Mouse (Mus musculus) left cerebral cortex, adult 2 months (tissue): ENCODE data around the gene Dhh. TPM values are rescaled to one million over a fixed set of nuclear protein-coding genes. Genes with fewer than 3 reads are reported as not detected.
"Not testable (repeated sequence)": the region's sequence is repeated elsewhere in the genome, so short reads cannot be mapped to it uniquely, and the experiment has no call there.

Experiments
- DNase-seq, 2 experiments: peaks; one replicate each; pipeline ENCODE4 v3.0.0; 2021 to 2022; ENCODE audit warnings: low spot score in 2 of 2, mixed read lengths in 1 of 2; ENCODE audit errors: extremely low spot score in 1 of 2
- H3K27ac ChIP-seq: fragments of 200-600 bp; 2 replicates; pipeline ENCODE4 v1.8.1; 2022
- H3K4me3 ChIP-seq: fragments of 200-600 bp; 2 replicates; pipeline ENCODE4 v1.8.1; 2022
- CTCF ChIP-seq: fragments of 200-600 bp; IDR thresholded peaks from 2 replicates; pipeline ENCODE4 v1.8.1; 2022; ENCODE audit warnings: antibody characterized with exemption, mild to moderate bottlenecking, moderate library complexity
- intact Hi-C: fragments of 180-260 bp; cut with DNase I; formaldehyde crosslinking; loops from one replicate; pipeline ENCODE4 v1.15.1; 2025
- total RNA-seq, 2 experiments: library from RNA; stranded (reverse); gene quantifications; 2 replicates each; pipeline ENCODE4 v1.2.3; 2021

Dhh gene
- total RNA-seq, 2 experiments from 2014 or later, result 0.28 TPM; not detected in 1

DNA sequence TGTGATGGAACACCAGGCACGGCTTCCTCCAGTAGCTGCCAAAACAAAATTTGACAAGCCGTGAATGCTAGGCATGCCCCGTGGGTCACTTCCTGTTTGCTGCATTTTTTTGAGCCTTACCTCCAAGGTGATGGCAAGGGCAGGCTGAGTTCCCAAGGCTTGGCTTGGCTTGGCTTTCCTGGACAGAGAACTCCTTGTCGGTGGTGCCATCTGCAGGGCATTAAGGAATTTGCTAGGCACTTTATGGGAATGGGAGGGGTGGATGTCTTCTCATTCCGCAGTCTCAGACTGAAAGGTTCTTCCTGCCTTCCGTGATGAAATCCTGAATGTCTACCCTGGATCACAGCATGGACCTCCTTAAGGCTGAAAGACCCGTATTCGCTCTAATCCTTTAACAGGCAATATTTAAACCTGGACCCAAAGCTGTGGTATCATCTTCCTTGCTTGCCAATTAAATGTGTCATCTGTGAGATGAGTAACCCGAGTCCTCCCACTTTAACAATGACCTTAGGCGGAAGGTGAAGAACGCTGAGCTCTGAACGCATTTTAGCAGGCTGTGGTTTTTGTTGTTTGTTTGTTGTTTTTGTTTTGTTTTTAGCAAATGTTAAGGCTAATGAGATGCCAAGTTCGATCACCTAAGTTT, 30.4 kb upstream of the Dhh start:
- peak; percentile 74 for TF ChIP-seq CTCF
- DNase-seq, result peak; percentile 60 to 65
- Histone ChIP-seq H3K4me3 (no peak overlapping the region), H3K27ac (peak overlapping the region; percentile 30; the same call in 1 of the 2 replicates)
- intact Hi-C loops, result loop anchor here (1.0 to 2.0 kb wide), 2 partner anchors 36 to 52 kb away; no protein-coding TSS in a partner anchor

DNA sequence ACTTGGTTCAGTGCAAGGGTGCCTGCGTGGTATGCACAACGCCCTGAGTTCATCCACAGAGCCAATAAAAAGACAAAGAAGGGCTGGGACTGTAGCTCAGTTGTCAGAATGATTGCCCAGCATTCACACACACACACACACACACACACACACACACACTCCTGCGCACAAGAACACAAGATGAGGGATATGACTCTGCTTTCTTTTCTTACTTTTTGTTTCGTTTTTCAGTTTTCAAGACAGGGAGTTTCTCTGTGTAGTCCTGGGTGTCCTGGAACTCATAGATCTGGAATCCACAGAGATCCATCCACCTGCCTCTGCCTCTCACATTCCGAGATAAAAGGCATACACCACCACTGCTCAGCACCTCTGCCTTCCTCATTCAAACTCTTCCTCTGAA, 29.2 kb upstream of the Dhh start:
- intact Hi-C loops, result no loop called here
- no peak for TF ChIP-seq CTCF

DNA sequence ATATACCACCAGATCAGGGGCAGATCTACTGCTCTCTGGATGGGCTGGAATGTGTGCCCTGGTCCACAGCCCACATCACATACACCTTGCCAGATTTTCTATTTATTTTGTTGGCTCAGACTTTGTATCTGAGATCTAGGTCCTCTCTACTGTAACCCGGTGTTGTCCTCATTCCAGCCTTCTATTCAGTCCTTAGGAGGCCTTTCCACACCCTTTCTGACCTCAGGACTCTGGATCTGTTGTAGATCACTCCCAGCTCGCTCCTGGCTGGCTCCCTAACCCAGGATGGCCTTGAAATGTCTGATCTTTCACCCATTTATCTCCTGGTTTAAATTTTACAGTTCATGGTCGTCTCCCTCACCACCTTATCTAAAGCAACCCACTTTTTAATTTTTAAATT, 26.3 kb upstream of the Dhh start:
- no peak overlapping the region for H3K27ac ChIP-seq
- TF ChIP-seq CTCF, result no peak
- intact Hi-C loops, result no loop called here
- no peak for DNase-seq
- no peak overlapping the region for H3K4me3 ChIP-seq

More for the DNA sequence above, 29.2 kb upstream of the Dhh start:
- DNase-seq, result no peak
- no peak overlapping the region for H3K27ac ChIP-seq
- H3K4me3 ChIP-seq, result no peak overlapping the region

DNA sequence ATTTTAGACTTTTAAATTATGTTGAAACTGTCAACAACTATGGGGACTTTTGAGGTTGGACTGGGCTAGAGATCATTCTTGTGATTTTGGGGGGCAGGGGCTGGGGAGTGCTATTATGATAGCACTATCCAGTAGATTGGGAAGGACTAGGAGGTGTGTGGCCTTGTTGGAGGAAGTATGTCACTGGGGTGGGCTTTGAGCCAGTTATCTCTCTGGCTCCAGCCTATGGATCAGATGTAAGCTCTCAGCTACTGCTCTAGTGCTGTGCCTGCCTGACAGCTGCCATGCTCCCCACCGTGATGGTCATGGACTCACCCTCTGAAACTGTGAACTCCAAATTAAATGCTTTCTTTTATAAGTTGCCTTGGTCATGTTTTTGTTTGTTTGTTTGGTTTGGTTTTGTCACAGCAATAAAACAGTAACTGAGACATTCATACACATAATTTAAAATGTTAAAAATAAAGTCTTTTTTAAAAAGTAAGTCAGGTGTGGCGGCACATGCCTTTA, 24.7 kb upstream of the Dhh start:
- intact Hi-C loops, result no loop called here
- TF ChIP-seq CTCF, result no peak
- Histone ChIP-seq H3K27ac (no peak overlapping the region), H3K4me3 (no peak overlapping the region)
- DNase-seq, result no peak

DNA sequence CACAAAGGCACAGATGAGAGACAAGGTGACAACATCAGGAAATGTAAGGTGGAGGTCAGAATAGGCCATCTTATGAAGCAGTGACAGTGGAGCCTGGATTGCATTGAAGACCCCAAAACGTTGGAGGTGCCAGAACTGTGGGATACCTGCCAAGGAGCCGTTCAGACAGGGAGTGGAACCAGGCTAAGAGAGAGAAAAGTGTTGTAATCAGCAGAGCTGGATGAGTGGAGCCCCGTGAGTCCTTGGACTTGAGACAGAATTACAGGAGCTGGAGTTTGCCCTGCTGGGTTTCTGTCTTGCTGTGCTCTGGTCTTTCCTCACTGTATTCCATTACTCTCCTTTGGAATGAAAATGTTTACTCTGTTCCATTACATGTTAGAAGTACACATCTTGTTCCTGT, 24.2 kb upstream of the Dhh start:
- no peak for TF ChIP-seq CTCF
- Histone ChIP-seq H3K4me3 (no peak overlapping the region), H3K27ac (no peak overlapping the region)
- DNase-seq, result no peak
- intact Hi-C loops, result no loop called here

DNA sequence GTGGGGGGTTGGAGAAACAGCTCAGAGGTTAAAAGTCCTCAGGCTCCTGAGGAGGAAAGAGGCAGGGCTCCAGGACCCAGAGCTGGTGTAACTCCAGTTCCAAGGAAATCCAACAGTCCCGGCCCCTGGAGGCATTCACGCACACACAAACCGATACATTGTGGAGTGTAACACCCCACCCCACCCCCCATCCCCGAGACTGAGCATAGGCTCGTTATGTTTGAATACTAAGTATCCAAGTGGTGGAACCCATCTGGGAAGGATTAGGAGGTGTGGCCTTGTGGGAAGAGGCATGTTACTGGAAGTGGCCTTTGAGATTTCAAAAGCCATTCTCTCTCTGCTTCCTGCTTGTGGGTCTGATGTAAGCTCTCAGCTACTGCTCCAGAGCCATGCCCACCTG, 23.2 kb upstream of the Dhh start:
- H3K4me3 ChIP-seq, result no peak overlapping the region
- DNase-seq, result no peak
- intact Hi-C loops, result no loop called here
- no peak for TF ChIP-seq CTCF
- no peak overlapping the region for H3K27ac ChIP-seq

DNA sequence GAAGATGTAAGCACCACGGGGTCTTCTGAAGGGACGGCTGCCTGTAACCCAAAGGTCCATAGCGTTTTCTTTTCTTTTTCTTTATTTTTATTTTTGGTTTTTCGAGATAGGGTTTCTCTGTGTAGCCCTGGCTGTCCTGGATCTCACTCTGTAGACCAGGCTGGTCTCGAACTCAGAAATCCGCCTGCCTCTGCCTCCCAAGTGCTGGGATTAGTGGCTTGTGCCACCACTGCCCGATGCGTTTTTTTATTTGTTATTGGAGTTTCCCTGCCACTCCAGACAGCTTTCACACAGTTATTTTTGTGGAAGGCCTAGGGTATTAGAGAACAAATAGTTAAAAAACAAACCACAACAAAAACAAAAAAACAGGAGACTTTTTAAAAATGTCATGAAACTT, 20.2 kb upstream of the Dhh start:
- DNase-seq, result not testable (repeated sequence)
- intact Hi-C loops, result loop anchor here (5.0 to 10.0 kb wide), 2 partner anchors 36 to 376 kb away; partner anchors contain the start of genes Fam186b and Prpf40b
- H3K4me3 ChIP-seq, result peak overlapping the region; percentile 57
- H3K27ac ChIP-seq, result peak overlapping the region; percentile 89

DNA sequence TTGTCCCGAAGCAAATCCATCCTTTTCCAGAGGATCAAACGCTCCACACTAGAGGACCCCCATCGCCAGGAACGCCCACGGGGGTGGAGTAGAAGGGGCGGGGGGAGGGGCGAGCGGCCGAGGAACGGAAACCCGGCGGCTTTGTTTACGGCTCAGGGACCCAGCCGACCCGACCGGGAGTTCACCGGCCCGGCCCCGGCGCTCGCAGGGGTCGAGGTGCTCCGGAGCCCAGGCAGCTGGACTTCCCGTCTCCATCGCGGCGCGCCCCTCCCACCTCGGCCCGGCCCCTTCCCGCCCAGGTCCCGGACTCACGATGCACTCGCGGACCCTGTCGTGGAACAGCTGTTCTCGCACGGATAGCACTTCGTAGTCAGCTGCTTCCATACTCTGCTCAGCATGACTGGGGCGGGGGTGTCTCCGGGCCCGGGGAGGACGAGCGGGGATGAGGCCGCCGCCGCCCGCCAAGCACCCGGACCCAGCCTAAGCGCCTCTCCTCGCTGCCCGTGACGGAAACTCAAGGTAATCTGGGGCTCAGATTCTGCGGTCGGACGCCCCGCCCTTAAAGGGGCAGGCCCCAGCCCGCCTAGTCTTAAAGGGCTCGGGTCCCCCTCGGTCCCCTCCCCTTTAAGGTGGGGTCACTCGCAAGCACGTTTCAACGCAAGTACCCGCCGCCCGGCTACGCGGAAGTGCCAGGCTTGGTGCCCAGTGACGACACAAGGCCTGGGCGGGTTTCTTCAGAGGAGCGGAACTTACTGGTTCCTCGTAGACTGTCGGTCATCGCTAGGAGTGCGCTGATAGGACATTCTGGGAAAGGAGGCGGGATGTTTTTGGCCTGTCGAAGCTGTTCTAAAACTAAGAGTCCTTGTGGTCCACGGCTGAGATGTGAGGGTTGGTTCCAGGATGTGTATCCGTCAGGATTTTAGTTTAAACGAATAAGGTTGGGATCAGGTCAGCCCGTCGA, 19.5 kb upstream of the Dhh start, which contains the start of gene Lmbr1l:
TSS of gene Lmbr1l (minus strand) at position 694 of the 961 bp plus-strand sequence.
- TF ChIP-seq CTCF, result no peak
- DNase-seq, result peak; percentile 98 to 99
- intact Hi-C loops, result loop anchor here (5.0 to 10.0 kb wide), 2 partner anchors 36 to 377 kb away; partner anchors contain the start of genes Fam186b and Prpf40b

DNA sequence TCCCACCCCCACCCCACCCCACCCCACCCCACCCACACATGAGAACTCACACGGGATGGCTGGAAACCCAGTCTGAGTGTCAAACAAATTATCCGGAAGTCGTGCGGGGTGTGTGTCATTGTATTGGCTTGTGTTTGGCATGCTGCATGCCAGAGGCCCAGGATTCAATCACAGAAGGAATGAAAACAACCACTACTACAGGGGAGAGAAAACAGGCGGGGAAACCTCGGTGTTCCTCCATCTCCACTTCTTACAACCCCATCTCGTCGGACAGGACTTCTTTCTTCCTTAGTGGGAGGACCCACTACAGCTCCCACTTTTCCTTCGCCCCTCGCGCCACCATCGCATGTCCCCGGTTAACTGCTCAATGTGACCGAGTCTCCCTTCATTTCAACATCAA, 18.8 kb upstream of the Dhh start:
- no peak for DNase-seq
- intact Hi-C loops, result loop anchor here (5.0 to 10.0 kb wide), 2 partner anchors 35 to 378 kb away; partner anchors contain the start of genes Fam186b and Prpf40b
- H3K27ac ChIP-seq, result peak overlapping the region; percentile 89; the same call in 1 of the 2 replicates
- H3K4me3 ChIP-seq, result peak overlapping the region; percentile 57
- TF ChIP-seq CTCF, result no peak

More for the DNA sequence above, 19.5 kb upstream of the Dhh start, which contains the start of gene Lmbr1l:
- peak within 1 kb of the TSS; percentile 57 for H3K4me3 ChIP-seq
- peak within 1 kb of the TSS; percentile 89 for H3K27ac ChIP-seq

DNA sequence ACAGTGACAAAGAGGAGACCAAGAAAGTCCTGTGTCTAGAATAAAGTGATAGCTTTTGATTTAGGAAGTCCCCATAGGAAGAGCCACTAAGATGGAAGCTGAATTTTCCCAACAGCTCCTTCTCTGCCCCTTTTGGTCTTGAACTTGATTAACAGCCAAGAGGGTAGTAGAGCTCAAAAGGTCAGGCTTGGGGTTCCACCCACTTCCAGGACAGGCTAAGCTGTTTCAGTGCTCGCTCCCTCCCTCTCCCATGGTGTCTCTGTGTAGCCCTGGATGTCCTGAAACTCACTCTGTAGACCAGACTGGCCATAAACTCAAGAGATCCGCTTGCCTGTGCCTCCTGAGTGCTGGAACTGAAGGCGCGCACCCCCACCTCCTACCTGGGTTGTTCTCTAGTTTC, 17.7 kb upstream of the Dhh start:
- intact Hi-C loops, result loop anchor here (5.0 to 10.0 kb wide), 2 partner anchors 34 to 379 kb away; partner anchors contain the start of genes Fam186b and Prpf40b
- no peak for TF ChIP-seq CTCF
- DNase-seq, result no peak
- no peak overlapping the region for H3K4me3 ChIP-seq
- no peak overlapping the region for H3K27ac ChIP-seq

DNA sequence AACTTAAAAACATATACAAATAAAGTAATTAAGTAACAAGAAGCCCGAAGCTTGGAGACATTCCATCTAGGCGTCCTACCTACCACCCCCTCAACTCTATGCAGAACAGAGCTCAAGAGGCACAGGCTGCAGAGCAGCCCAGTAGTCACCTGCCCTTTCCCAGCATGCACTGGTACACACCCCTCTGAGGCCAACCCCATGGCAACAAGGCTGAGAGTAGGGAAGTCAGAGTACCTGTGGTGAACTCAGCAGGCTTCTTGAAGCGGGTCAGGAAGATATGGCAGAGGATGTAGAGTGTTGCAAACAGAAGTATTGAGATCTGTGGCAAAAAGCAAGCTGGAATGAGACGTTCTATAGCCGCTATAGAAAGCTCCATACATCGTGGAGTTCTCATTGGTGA, 16.6 kb upstream of the Dhh start:
- intact Hi-C loops, result loop anchor here (5.0 to 10.0 kb wide), 2 partner anchors 33 to 380 kb away; partner anchors contain the start of genes Fam186b and Prpf40b
- no peak for TF ChIP-seq CTCF
- Histone ChIP-seq H3K27ac (no peak overlapping the region), H3K4me3 (no peak overlapping the region)
- DNase-seq, result no peak
